Mouse (Mus musculus) liver, embryonic 15.5 days (tissue): ENCODE measurements around the gene Lpar6. TPM values are rescaled to one million over a fixed set of nuclear protein-coding genes. Genes with fewer than 3 reads are reported as not detected.

Source experiments
- ATAC-seq: fragments of 200-750 bp; cut with Nextera tagmentation; 2 replicates; pipeline ENCODE4 v1.8.0; 2017; ENCODE audit warnings: moderate number of reproducible peaks, mild to moderate bottlenecking, moderate library complexity; ENCODE audit not compliant: insufficient read depth
- H3K27ac ChIP-seq: fragments of 300-500 bp; sonication (generic); replicated peaks from 2 replicates; pipeline ENCODE4 v1.5.1; 2015; ENCODE audit warnings: mild to moderate bottlenecking, inconsistent platforms
- H3K27me3 ChIP-seq: fragments of 300-500 bp; sonication (generic); 2 replicates; pipeline ENCODE4 v1.6.1; 2015; ENCODE audit warnings: mild to moderate bottlenecking, inconsistent platforms
- H3K36me3 ChIP-seq: fragments of 300-500 bp; sonication (generic); replicated peaks from 2 replicates; pipeline ENCODE4 v1.6.1; 2015; ENCODE audit warnings: moderate library complexity, mild to moderate bottlenecking, inconsistent platforms
- H3K4me1 ChIP-seq: fragments of 300-500 bp; sonication (generic); replicated peaks from 2 replicates; pipeline ENCODE4 v1.6.1; 2015; ENCODE audit warnings: inconsistent platforms
- H3K4me2 ChIP-seq: fragments of 300-500 bp; sonication (generic); 2 replicates; pipeline ENCODE4 v1.6.1; 2015; ENCODE audit warnings: moderate library complexity, mild to moderate bottlenecking, inconsistent platforms
- H3K4me3 ChIP-seq: fragments of 300-500 bp; sonication (generic); replicated peaks from 2 replicates; pipeline ENCODE4 v1.5.1; 2015; ENCODE audit warnings: mild to moderate bottlenecking, inconsistent platforms
- H3K9ac ChIP-seq: fragments of 300-500 bp; sonication (generic); 2 replicates; pipeline ENCODE4 v1.6.1; 2015; ENCODE audit warnings: moderate library complexity, mild to moderate bottlenecking, inconsistent platforms
- H3K9me3 ChIP-seq: fragments of 300-500 bp; sonication (generic); replicated peaks from 2 replicates; pipeline ENCODE4 v1.6.1; 2016; ENCODE audit warnings: inconsistent platforms
- WGBS: fragments of 180-500 bp; shearing (Covaris S2); methylation state at CpG from one replicate; pipeline ENCODE4 v1.1.7; 2015; ENCODE audit warnings: mixed read lengths; ENCODE audit not compliant: insufficient replicate concordance; 5-methylcytosine and 5-hydroxymethylcytosine counted together
- polyA plus RNA-seq: library from polyadenylated mRNA; unstranded; fragments of >200 nt; fragmentation: Nextera tagmentation; extraction: Ambion mirVana; gene quantifications from 2 replicates; pipeline ENCODE4 v1.2.1, GENCODE M21; 2015

Gene Lpar6
- polyA plus RNA-seq: 4.8 and 4.9 TPM in 2 replicates

DNA sequence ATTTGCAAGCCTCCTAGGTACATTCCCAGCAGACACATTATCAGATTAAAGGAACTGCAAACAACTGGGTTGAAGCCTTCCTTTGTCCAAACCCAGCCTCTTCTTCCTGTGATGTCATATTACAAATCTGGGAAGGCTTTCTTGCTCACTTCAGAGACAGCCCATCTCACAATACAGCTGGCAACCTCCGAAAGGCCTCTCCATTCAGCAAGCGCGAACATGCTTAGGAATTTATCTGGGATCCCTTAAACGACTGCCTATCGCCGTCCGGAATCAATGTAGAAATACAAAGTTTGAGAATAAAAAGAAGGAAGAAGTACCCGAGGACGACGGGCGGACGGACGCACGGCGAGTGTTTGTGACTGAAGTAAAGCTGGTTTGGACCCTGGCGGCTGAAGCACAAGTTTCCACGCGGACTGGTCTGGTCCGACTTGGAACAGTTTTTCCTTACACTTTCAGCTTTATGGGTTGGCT, at the start of gene Lpar6:
Lpar6 (plus strand) TSS at position 48 of the 474 bp plus-strand sequence.
- Histone ChIP-seq H3K4me3 (peak within 1 kb of the TSS; percentile 53), H3K36me3 (0 out of 2 replicates have a peak, but pooled peaks cover 4% of the 10 kb centered on the region), H3K9ac (peak within 1 kb of the TSS; percentile 39), H3K9me3 (no peaks in the 10 kb centered on the region), H3K27me3 (no peaks in the 10 kb centered on the region), H3K27ac (peak within 1 kb of the TSS; percentile 69), H3K4me2 (peak within 1 kb of the TSS; percentile 50), H3K4me1 (peaks cover 24% of the 10 kb centered on the region)
- 1% methylated on average over 19 of the region's 19 CpGs for WGBS
- ATAC-seq: peak; percentile 56

DNA sequence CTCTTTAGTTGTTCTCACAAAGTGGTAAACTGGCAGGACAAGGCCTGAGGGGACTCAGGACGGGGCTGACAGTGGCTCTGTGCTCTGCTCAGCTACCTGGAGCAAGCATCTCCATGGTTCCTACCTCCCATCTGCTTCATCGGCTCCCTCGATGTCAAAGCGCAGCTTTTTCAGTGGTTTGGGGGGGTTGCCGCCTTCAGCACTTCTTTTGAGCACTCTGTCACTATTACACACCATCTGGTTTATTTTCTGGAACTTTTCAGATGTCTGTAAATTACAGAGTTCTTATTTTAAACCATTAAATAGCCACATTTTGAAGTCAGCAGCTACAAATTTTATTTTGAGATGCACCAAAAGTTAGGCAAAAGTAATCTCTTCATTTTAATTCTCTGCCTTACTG, 38.6 kb upstream of the Lpar6 start:
- 76% methylated on average over 5 of the region's 5 CpGs for WGBS

DNA sequence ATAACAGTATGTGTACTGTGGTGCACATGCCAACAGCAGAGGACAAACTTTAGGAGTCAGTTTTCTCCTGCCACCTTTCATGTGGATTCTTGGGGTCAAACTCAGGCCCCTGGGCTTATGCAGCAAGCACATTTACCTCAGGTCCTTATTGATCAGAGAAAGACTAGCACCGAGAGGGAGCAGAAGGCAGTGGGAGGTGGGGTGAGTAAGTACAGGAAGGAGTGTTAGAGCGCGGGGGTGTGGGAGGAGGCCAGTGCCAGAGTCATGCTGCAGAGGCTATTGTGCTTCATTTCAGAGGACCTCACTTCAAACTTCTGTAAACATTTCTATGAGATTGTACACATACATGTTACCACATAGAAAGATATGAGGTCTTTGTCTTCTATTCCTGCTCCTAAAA, 36.2 kb upstream of the Lpar6 start:
- no peak for ATAC-seq
- no peaks in the 10 kb centered on the region for H3K9me3 ChIP-seq
- 54% methylated on average over 3 of the region's 3 CpGs for WGBS
- H3K27ac ChIP-seq: no peak overlapping the region
- no peaks in the 10 kb centered on the region for H3K27me3 ChIP-seq
- H3K36me3 ChIP-seq: peaks cover 82% of the 10 kb centered on the region
- H3K4me2 ChIP-seq: no peak overlapping the region
- peaks cover 4% of the 10 kb centered on the region for H3K4me1 ChIP-seq
- no peak overlapping the region for H3K4me3 ChIP-seq
- H3K9ac ChIP-seq: no peak overlapping the region

More for the DNA sequence above, 38.6 kb upstream of the Lpar6 start:
- Histone ChIP-seq H3K36me3 (peaks cover 79% of the 10 kb centered on the region), H3K9me3 (no peaks in the 10 kb centered on the region), H3K27ac (no peak overlapping the region), H3K4me1 (peaks cover 4% of the 10 kb centered on the region), H3K4me3 (no peak overlapping the region), H3K27me3 (no peaks in the 10 kb centered on the region), H3K9ac (no peak overlapping the region), H3K4me2 (no peak overlapping the region)
- no peak for ATAC-seq

DNA sequence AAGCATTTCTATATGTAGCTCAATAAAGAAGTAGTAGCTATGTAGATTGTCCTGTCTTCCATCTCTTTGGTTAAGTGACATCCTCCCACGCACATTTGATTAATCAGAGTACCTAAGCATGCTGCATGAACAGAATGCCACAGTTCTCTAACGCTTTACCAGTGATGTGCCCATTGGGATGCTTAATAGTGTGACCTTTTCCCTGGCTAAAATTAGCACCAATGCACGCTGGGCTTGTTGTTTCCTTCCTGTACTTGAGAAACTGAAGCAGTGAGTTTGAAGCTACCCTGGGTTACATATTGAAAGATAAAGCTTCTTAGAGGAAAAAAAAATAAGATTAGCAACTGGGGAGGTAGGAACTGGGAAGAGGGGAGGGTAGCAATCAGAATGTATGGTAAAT, 33.7 kb upstream of the Lpar6 start:
- Histone ChIP-seq H3K9ac (no peak overlapping the region), H3K9me3 (no peaks in the 10 kb centered on the region), H3K27ac (no peak overlapping the region), H3K4me2 (no peak overlapping the region), H3K4me1 (peaks cover 4% of the 10 kb centered on the region), H3K27me3 (no peaks in the 10 kb centered on the region), H3K4me3 (no peak overlapping the region), H3K36me3 (peaks cover 65% of the 10 kb centered on the region)
- WGBS: 57% methylated on average over 3 of the region's 3 CpGs
- ATAC-seq: no peak

DNA sequence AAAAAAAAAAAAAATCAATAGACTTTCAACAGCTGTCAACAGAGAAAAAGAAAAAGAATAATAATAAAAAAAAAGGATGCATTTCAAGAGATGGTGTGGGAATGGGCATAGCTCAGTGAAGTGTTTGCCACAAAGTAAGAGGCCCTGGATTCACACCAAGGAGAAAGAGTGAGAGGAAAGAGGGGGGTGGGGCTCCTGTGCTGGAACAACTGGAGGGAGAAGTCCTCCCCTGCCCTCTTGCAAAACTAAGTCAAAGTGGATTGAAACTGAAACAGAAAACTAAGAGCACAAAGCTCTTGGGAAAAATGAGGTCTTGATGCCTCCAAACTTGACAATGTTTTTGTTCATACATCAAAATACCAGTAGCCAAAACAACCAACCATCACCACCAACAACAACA, 28.4 kb upstream of the Lpar6 start:
- H3K27me3 ChIP-seq: no peaks in the 10 kb centered on the region
- no peak overlapping the region for H3K9ac ChIP-seq
- no peaks in the 10 kb centered on the region for H3K9me3 ChIP-seq
- H3K36me3 ChIP-seq: peaks cover 50% of the 10 kb centered on the region
- H3K27ac ChIP-seq: no peak overlapping the region
- ATAC-seq: no peak
- H3K4me1 ChIP-seq: no peaks in the 10 kb centered on the region; the same call in 1 of the 2 replicates
- H3K4me3 ChIP-seq: no peak overlapping the region
- H3K4me2 ChIP-seq: no peak overlapping the region; the same call in 1 of the 2 replicates

DNA sequence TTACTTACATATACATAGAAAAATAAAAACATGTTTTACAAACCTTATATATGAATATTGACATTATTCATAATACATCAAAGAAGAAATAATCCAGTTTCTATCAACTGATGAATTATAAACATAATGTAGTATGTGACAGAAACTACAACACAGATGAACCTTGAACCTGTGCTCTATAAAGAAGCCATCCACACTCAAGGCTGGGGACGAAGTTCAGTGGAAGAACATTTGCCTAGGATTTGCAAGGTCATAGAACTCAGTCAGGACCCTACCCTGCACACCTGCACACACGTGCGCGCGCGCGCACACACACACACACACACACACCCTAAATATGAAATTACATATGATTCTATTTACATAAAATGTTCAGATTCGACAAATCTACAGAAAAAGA, 27.5 kb upstream of the Lpar6 start:
- no peak overlapping the region for H3K4me3 ChIP-seq
- no peaks in the 10 kb centered on the region for H3K9me3 ChIP-seq
- no peak overlapping the region for H3K9ac ChIP-seq
- WGBS: 88% methylated on average over 8 of the region's 8 CpGs
- H3K4me2 ChIP-seq: no peak overlapping the region
- no peak overlapping the region for H3K27ac ChIP-seq
- no peak for ATAC-seq
- no peaks in the 10 kb centered on the region for H3K27me3 ChIP-seq
- peaks cover 48% of the 10 kb centered on the region for H3K36me3 ChIP-seq
- no peaks in the 10 kb centered on the region; the same call in 1 of the 2 replicates for H3K4me1 ChIP-seq

DNA sequence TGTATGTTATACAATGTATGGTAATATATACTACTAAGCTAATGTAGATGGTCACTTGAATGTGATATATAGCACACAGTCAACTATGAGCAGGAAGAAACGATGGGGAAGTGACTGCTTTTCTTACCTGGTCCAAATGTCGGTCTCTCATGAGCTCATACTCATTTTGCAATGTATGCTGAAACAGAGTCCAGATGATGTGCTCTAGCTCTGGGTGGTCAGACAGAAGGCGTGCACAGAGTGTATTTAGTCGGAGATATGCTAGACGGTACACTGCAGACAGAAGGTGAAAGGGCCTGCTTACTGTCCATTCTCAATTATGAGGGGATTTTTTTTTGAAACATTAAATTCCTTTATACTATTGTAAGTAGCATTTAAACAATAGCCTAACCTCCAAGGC, 26.2 kb upstream of the Lpar6 start:
- Histone ChIP-seq H3K27ac (no peak overlapping the region), H3K4me2 (no peak overlapping the region), H3K4me3 (no peak overlapping the region), H3K27me3 (no peaks in the 10 kb centered on the region), H3K36me3 (peaks cover 50% of the 10 kb centered on the region), H3K9ac (no peak overlapping the region), H3K9me3 (no peaks in the 10 kb centered on the region), H3K4me1 (no peaks in the 10 kb centered on the region; the same call in 1 of the 2 replicates)
- ATAC-seq: peak; percentile 62
- 77% methylated on average over 5 of the region's 5 CpGs for WGBS

DNA sequence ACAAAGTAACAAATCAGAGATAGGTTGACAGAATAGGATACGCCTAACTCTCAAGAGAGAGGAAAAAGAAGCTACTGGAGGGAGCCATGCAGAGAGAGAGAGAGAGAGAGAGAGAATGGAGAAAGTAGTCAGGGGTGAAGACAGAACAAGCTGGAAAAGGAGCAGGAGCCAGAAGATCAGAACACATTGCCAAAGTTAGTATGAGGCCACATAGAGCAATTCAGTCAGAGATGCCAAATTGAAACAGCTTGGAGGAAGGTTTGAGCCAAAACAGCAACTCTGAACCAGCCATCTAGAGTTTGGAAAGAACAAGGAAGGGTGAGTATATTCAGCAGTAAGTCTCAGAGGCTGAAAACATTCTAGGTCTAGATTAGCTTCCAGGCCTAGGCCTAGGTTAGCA, 20.6 kb upstream of the Lpar6 start:
- no peak overlapping the region for H3K4me2 ChIP-seq
- no peak for ATAC-seq
- peaks cover 44% of the 10 kb centered on the region for H3K36me3 ChIP-seq
- WGBS: 90% methylated on average over 1 of the region's 1 CpGs
- no peaks in the 10 kb centered on the region for H3K9me3 ChIP-seq
- H3K27ac ChIP-seq: no peak overlapping the region
- no peaks in the 10 kb centered on the region for H3K27me3 ChIP-seq
- no peak overlapping the region for H3K9ac ChIP-seq
- H3K4me1 ChIP-seq: no peaks in the 10 kb centered on the region
- no peak overlapping the region for H3K4me3 ChIP-seq

DNA sequence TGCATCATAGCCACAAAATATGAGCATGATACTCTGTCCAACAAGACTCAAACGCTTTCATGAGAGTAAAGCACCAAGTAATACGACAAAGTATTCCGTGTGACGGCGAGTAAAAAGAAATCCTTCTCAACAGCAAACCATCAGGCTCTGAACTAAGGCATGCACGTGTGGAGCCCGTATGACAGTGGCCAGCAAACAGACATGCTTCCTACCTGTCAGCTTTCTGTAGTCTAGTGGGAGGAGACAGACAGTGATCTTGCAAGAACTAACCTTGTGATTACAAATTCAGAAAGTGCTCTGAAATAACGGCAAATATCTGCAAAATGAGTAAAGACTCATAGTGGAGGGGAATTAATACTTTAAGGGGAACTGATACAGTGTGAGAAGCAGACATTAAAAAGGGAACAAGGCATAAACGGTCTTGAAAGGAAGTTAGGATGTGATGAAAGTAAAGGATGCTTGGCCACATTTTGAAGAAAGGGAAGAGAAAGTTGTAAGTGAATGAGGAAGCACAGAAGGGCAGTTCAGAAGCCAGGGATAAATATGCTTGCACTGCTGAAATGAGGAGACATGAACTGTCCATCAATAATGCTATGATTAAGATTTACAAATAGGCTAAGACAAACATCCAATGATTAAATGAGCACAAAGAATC, 15.3 kb upstream of the Lpar6 start:
- H3K4me2 ChIP-seq: no peak overlapping the region
- 0 out of 2 replicates have a peak, but pooled peaks cover 4% of the 10 kb centered on the region for H3K36me3 ChIP-seq
- WGBS: 67% methylated on average over 9 of the region's 9 CpGs
- no peak for ATAC-seq
- no peak overlapping the region for H3K27ac ChIP-seq
- H3K4me1 ChIP-seq: no peaks in the 10 kb centered on the region
- H3K27me3 ChIP-seq: no peaks in the 10 kb centered on the region
- H3K4me3 ChIP-seq: no peak overlapping the region
- no peaks in the 10 kb centered on the region for H3K9me3 ChIP-seq
- no peak overlapping the region for H3K9ac ChIP-seq

DNA sequence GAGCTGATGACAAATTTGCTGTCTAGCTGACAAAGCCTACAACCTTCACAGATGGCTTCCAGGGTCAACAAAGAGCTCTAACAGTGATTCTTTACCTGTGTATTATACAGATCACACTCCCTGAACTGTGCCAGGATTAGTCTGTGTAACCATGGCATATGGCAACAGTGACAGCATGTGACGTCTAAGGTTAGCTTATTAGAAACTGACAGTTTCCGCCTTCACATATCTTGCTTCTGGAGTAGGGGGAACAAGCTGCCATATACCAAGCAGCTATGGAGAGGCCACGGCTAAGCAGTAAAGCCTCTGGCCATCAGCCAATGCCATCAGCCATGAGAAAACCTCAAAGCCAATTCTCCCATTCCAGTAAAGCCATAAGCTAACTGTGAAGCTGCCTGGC, 11.3 kb upstream of the Lpar6 start:
- Histone ChIP-seq H3K4me2 (no peak overlapping the region), H3K27me3 (no peaks in the 10 kb centered on the region), H3K9me3 (no peaks in the 10 kb centered on the region), H3K27ac (no peak overlapping the region), H3K9ac (no peak overlapping the region), H3K36me3 (peaks cover 14% of the 10 kb centered on the region; the same call in 1 of the 2 replicates), H3K4me1 (no peaks in the 10 kb centered on the region), H3K4me3 (no peak overlapping the region)
- no peak for ATAC-seq
- 78% methylated on average over 3 of the region's 3 CpGs for WGBS

DNA sequence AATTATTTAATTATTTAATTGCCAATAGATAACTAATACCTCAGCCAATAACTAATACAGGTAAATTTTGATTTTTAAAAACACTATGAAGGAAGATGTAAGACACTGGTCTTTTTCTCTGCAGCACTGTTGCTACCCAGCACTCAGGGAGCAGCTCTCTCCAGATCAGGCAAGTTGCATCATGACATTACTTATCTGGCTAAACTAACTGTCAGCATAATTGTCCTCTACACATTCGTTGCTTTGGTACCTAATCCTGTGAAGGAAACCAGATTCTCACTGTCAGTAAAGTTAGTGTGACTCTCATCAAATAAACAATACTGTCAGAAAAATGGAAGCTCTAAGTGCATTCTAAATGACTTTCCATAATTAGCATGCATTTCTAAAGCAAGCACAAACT, 10.8 kb upstream of the Lpar6 start:
- ATAC-seq: no peak
- no peak overlapping the region for H3K4me2 ChIP-seq
- no peak overlapping the region for H3K4me3 ChIP-seq
- no peak overlapping the region for H3K27ac ChIP-seq
- peaks cover 14% of the 10 kb centered on the region; the same call in 1 of the 2 replicates for H3K36me3 ChIP-seq
- H3K4me1 ChIP-seq: no peaks in the 10 kb centered on the region
- no peaks in the 10 kb centered on the region for H3K9me3 ChIP-seq
- no peak overlapping the region for H3K9ac ChIP-seq
- no peaks in the 10 kb centered on the region for H3K27me3 ChIP-seq
- 14% methylated on average over 1 of the region's 1 CpGs for WGBS
